Mouse (Mus musculus) erythroblast, embryonic 14.5 days (primary cell): ENCODE data around the gene Tdrd5. TPM values are rescaled to one million over a fixed set of nuclear protein-coding genes. Genes with fewer than 3 reads are reported as not detected.

Experiments
- H3K27me3 ChIP-seq: 2 replicates; pipeline ENCODE4 v1.6.1; 2012; ENCODE audit warnings: inconsistent platforms; ENCODE audit not compliant: control insufficient read depth
- H3K36me3 ChIP-seq: 2 replicates; pipeline ENCODE4 v1.6.1; 2012; ENCODE audit warnings: mild to moderate bottlenecking, inconsistent platforms; ENCODE audit not compliant: control insufficient read depth
- H3K4me1 ChIP-seq: 2 replicates; pipeline ENCODE4 v1.6.1; 2012; ENCODE audit warnings: inconsistent platforms; ENCODE audit not compliant: control insufficient read depth
- H3K4me3 ChIP-seq: replicated peaks from 2 replicates; pipeline ENCODE3; 2012; ENCODE audit warnings: moderate library complexity, mild to moderate bottlenecking, inconsistent platforms
- H3K9me3 ChIP-seq: 2 replicates; pipeline ENCODE4 v1.6.1; 2012; ENCODE audit warnings: low read length, inconsistent platforms, mixed read lengths; ENCODE audit not compliant: control insufficient read depth
- GATA1 ChIP-seq: IDR thresholded peaks from 2 replicates; pipeline ENCODE4 v1.6.1; 2012; ENCODE audit warnings: low read length, inconsistent platforms, mixed read lengths
- TAL1 ChIP-seq: IDR thresholded peaks from 3 replicates; pipeline ENCODE4 v1.6.1; 2012; ENCODE audit warnings: low read length, inconsistent platforms, mixed read lengths
- polyA plus RNA-seq: library from polyadenylated mRNA; stranded (reverse); fragments of >175 nt; gene quantifications from 2 replicates; pipeline ENCODE4 v1.2.3, GENCODE M21; 2012

Gene Tdrd5
- polyA plus RNA-seq, 1 experiment = 0.01 TPM

GRCm38 (mm10) chr1:156212923-156213322 is 90.5 kb downstream of the Tdrd5 start:
- H3K4me3 ChIP-seq = peak overlapping the region; percentile 62
- TF ChIP-seq TAL1 (peak; percentile 55), GATA1 (peak; percentile 55; the same call in 1 of the 2 replicates)
- peaks cover 12% of the 10 kb centered on the region for H3K27me3 ChIP-seq
- H3K4me1 ChIP-seq = peaks cover 71% of the 10 kb centered on the region
- H3K9me3 ChIP-seq = no peaks in the 10 kb centered on the region
- H3K36me3 ChIP-seq = peaks cover under 1% of the 10 kb centered on the region; the same call in 1 of the 2 replicates

- H3K9me3 ChIP-seq = no peaks in the 10 kb centered on the region
- no peak overlapping the region for H3K4me3 ChIP-seq
- peaks cover 60% of the 10 kb centered on the region for H3K4me1 ChIP-seq
- H3K36me3 ChIP-seq = no peaks in the 10 kb centered on the region; the same call in 1 of the 2 replicates
- TF ChIP-seq GATA1 (no peak), TAL1 (no peak)
- peaks cover 23% of the 10 kb centered on the region for H3K27me3 ChIP-seq
These were observed 91.6 kb downstream of the Tdrd5 start for GRCm38 (mm10) chr1:156211809-156212317.

Other genes starting within 250 kb of the Tdrd5 start
- 0.02 TPM in 1 of 2 replicates, not detected in the other for gene Fam163a, start 98.6 kb downstream of the Tdrd5 start, polyA plus RNA-seq
- not detected in 2 replicates for gene Nphs2, start 7.1 kb upstream of the Tdrd5 start, polyA plus RNA-seq
- gene Gm2000, start 62.4 kb upstream of the Tdrd5 start, polyA plus RNA-seq = 79.9 and 182 TPM in 2 replicates
- gene Axdnd1, start 117.5 kb upstream of the Tdrd5 start, polyA plus RNA-seq = not detected in 2 replicates
- gene Soat1, start 170.7 kb upstream of the Tdrd5 start, polyA plus RNA-seq = 0.01 and 0.04 TPM in 2 replicates
- 0.09 and 0.19 TPM in 2 replicates for gene Gm10031, start 220.3 kb upstream of the Tdrd5 start, polyA plus RNA-seq